Mouse (Mus musculus): Measurements from ENCODE around the gene Hoxd3. TPM values are rescaled to one million over a fixed set of nuclear protein-coding genes. Genes with fewer than 3 reads are reported as not detected.

Hoxd3 gene
- polyA plus RNA-seq, 1 experiment, result 0.09 TPM

DNA sequence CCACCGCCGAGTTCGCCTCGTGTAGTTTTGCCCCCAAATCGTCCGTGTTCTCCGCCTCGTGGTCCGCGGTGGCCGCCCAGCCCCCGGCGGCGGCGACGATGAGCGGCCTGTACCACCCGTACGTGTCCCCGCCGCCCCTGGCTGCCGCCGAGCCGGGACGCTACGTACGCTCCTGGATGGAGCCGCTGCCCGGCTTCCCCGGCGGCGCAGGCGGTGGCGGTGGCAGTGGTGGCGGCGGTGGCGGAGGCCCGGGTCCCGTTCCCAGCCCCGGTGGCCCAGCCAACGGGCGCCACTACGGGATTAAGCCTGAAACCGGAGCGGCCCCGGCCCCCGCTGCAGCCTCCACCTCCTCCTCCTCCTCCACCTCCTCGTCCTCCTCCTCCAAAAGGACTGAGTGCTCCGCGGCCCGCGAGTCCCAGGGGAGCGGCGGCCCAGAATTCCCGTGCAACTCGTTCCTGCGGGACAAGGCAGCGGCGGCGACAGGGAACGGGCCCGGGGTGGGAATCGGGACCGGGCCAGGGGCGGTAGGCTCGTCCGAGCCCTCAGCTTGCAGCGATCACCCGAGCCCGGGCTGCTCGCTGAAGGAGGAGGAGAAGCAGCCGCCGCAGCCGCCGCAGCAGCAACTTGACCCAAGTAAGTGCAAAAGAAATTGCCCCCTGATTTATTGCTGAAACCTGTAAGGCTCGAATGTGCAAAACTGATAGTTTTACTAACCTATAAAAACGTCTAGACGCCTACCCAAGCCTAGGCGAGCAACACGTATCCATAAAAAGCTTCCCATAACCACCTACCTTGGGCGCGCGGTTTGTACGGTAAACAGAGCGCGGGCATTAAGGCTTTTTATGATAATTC, 13.3 kb upstream of the Hoxd3 start:
- Histone ChIP-seq H3K4me1 (ENCODE audit: control insufficient read depth, insufficient read depth, low read length) (peaks cover 4% of the 10 kb centered on the region; the same call in 1 of the 2 replicates), H3K4me3 (replicated peaks; ENCODE audit: extremely low read depth, low read depth, low read length) (no peak overlapping the region)
- TF ChIP-seq CTCF (IDR thresholded peaks at IDR 0.05; ENCODE audit: insufficient read depth, low read length) (no peak), POLR2A (IDR thresholded peaks at IDR 0.05; ENCODE audit: borderline replicate concordance, extremely low read depth, low read depth, low read length) (no peak)
- WGBS, result 3% methylated on average over 86 of the region's 86 CpGs
- no peak for DNase-seq

DNA sequence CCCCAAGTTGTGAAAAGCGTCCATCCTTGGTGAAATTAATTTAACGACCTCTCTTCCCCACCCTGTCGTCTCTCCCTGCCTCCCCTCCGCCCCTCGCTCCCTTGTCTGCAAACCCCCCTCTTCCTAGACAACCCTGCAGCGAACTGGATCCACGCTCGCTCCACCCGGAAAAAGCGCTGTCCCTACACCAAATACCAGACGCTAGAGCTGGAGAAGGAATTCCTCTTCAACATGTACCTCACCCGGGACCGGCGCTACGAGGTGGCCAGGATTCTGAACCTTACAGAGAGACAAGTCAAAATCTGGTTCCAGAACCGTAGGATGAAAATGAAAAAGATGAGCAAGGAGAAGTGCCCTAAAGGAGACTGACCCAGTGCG, 12.7 kb upstream of the Hoxd3 start:
- DNase-seq, result no peak
- no peak for TF ChIP-seq CTCF (IDR thresholded peaks at IDR 0.05; ENCODE audit: insufficient read depth, low read length)
- TF ChIP-seq POLR2A (IDR thresholded peaks at IDR 0.05; ENCODE audit: borderline replicate concordance, extremely low read depth, low read depth, low read length), result no peak
- Histone ChIP-seq H3K4me3 (replicated peaks; ENCODE audit: extremely low read depth, low read depth, low read length) (no peak overlapping the region), H3K4me1 (ENCODE audit: control insufficient read depth, insufficient read depth, low read length) (peaks cover 4% of the 10 kb centered on the region; the same call in 1 of the 2 replicates)
- 7% methylated on average over 17 of the region's 17 CpGs for WGBS

DNA sequence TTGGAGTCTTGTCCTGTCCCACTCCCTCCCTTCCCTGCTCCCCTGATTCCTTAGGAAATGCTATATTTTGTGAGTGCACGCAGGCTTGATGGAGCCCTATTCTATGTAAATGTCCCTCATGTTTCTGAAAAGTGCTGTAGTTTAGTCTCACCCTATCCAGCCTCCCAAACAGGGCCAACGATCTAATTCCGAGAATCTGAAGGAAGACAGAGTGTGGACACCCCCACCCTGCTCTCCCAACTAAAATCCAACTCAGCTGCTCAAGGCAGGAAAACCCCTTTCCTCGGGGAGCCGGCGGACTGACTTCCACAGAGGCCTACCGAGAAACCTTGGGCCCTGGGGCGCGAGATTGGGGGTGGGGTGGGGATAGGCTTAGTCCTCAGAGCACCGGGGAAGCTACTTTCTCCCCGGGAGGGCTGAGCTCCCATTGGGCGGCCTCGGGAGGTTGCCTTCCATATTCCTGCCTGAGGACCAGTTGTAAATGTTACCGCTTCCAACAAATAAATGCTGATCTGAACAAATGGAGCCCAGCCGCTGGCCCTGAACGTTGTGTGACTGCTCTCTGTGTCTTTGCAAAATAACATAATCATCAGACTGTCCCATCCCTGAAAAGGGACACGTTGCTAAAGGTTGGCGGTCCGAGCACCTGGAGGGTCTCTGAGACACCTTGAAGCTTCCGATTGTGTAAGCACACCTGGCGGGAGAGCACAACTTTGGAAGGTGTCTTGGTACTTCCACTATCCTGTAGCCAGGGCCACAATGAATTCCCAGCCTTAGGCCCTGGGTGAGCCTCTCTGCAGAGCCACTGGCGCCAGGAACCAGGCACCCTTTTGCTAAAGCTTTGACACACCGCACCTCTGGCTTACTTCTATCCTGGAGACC, 11.8 kb upstream of the Hoxd3 start:
- DNase-seq, result no peak
- Histone ChIP-seq H3K4me1 (ENCODE audit: control insufficient read depth, insufficient read depth, low read length) (peaks cover 4% of the 10 kb centered on the region; the same call in 1 of the 2 replicates), H3K4me3 (replicated peaks; ENCODE audit: extremely low read depth, low read depth, low read length) (no peak overlapping the region)
- TF ChIP-seq POLR2A (IDR thresholded peaks at IDR 0.05; ENCODE audit: borderline replicate concordance, extremely low read depth, low read depth, low read length) (no peak), CTCF (IDR thresholded peaks at IDR 0.05; ENCODE audit: insufficient read depth, low read length) (no peak)
- 10% methylated on average over 23 of the region's 23 CpGs for WGBS

DNA sequence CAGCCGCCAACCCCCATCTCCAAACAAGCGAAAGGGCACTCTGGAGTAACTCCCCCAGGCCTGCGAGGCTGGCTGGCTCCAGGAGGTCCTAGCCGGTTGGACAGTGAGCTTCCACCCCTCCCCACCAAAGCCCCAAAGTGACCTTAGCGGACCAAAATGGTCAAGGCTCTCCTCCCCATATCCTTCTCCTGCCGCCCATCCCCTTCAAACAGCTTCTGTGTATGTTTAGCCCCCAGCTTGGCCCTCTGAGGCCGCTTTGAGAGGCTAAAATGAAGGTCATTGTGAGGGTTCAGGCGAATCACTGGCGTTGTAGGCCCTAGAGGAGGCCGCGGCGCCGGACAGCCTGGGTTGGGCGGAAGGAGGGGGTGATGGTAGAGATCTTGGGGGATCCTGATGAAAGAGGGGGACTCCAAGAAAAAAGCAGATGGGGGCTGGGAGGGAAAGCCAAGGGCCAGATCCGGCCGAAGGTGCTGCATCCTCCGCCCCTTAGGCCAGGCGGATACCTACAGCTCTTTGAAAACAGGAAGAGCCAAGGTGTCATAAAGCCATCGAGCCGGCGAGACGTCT, 11.1 kb upstream of the Hoxd3 start:
- no peak overlapping the region for H3K4me3 ChIP-seq (replicated peaks; ENCODE audit: extremely low read depth, low read depth, low read length)
- H3K4me1 ChIP-seq (ENCODE audit: control insufficient read depth, insufficient read depth, low read length), result peaks cover 4% of the 10 kb centered on the region; the same call in 1 of the 2 replicates
- WGBS, result 12% methylated on average over 22 of the region's 22 CpGs
- no peak for DNase-seq
- no peak for TF ChIP-seq POLR2A (IDR thresholded peaks at IDR 0.05; ENCODE audit: borderline replicate concordance, extremely low read depth, low read depth, low read length)
- no peak for TF ChIP-seq CTCF (IDR thresholded peaks at IDR 0.05; ENCODE audit: insufficient read depth, low read length)

DNA sequence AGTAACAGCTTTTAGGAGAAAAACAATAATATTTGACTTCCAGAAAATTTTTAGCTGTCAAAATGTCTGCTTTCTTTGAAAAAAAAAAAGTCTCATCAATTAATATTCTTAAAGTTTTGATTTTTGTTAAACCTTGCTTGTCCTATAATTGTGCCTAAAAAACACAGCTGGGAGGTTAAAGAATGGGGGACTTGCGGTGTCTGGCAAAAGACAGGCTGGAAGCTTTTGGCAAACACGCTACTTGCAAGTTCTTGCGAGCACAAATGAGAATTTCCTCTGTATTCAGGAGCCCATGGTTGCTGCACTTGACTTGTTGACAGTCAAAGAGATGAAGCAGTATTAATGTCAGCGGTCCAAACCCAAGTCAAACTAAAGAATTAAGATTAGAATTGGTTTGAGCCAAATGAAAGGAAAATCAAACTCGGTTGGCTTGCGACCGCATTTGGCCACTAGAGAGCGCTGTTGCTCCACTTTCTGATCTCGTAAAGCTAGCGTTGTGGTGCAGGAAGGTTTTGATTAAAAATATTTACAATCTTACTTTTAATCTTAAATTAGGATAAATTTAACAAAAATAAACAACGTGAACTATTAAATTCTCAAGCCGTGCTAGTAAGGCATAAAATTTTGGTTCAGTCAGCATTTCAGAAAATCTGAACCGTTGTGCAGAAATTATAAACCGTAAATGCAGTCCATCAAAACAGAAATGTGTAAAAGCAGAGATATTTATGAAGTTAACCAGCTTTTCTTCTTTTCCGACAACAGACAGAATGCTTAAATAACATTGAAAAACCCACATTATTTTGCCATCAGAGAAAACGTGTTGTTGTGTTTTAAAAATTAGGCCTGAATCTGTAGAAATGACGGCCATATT, 9.5 kb upstream of the Hoxd3 start:
- 17% methylated on average over 17 of the region's 17 CpGs for WGBS
- peak; percentile 95 for TF ChIP-seq CTCF (IDR thresholded peaks at IDR 0.05; ENCODE audit: insufficient read depth, low read length)
- TF ChIP-seq POLR2A (IDR thresholded peaks at IDR 0.05; ENCODE audit: borderline replicate concordance, extremely low read depth, low read depth, low read length), result no peak
- H3K4me1 ChIP-seq (ENCODE audit: control insufficient read depth, insufficient read depth, low read length), result peaks cover 4% of the 10 kb centered on the region; the same call in 1 of the 2 replicates
- no peak overlapping the region for H3K4me3 ChIP-seq (replicated peaks; ENCODE audit: extremely low read depth, low read depth, low read length)
- DNase-seq, result peak; percentile 72

DNA sequence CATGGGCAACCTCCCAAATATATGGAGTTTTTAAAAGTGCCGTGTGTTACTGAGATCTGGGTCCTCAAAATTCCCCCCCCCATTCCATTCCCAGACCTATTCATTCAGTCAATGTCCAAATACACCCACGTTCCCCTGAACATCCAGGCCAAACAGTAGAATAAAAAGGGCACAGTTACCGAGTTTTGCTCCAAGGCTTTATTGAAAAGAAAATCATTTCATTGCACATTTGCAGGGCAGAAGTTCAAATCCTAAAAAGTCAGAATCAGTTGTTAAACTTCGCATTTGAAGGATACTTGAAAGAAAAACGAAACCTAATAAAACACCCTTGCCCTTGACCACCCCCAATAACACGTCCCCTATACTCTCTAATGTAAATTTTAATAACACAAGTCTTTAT, 8.9 kb upstream of the Hoxd3 start:
- TF ChIP-seq CTCF (IDR thresholded peaks at IDR 0.05; ENCODE audit: insufficient read depth, low read length) (no peak), POLR2A (IDR thresholded peaks at IDR 0.05; ENCODE audit: borderline replicate concordance, extremely low read depth, low read depth, low read length) (no peak)
- DNase-seq, result no peak
- WGBS, result 29% methylated on average over 6 of the region's 6 CpGs
- Histone ChIP-seq H3K4me1 (ENCODE audit: control insufficient read depth, insufficient read depth, low read length) (peaks cover 4% of the 10 kb centered on the region; the same call in 1 of the 2 replicates), H3K4me3 (replicated peaks; ENCODE audit: extremely low read depth, low read depth, low read length) (no peak overlapping the region)

DNA sequence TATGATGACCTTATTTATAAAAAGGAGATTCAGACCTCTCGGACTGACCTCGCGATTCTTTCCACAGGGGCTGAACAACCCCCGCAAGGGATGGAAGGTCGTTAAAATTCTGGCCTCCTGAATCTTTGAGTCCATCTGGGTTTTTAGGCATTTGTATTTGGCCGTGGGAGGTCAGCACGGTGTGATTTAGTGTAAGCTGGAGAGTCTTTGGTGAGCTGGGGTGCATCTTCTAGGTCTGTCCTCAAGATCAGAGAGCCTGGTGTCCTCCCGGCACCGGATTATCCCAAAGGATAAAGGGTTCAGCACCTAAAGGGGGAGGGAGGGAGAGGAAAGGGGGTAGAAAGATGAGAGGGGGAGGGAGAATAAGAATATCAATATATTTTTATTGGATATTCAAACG, 8.4 kb upstream of the Hoxd3 start:
- Histone ChIP-seq H3K4me3 (replicated peaks; ENCODE audit: extremely low read depth, low read depth, low read length) (no peak overlapping the region), H3K4me1 (ENCODE audit: control insufficient read depth, insufficient read depth, low read length) (peaks cover 1% of the 10 kb centered on the region; the same call in 1 of the 2 replicates)
- TF ChIP-seq POLR2A (IDR thresholded peaks at IDR 0.05; ENCODE audit: borderline replicate concordance, extremely low read depth, low read depth, low read length), result no peak
- TF ChIP-seq CTCF (IDR thresholded peaks at IDR 0.05; ENCODE audit: insufficient read depth, low read length), result no peak
- WGBS, result 24% methylated on average over 10 of the region's 10 CpGs
- DNase-seq, result no peak

DNA sequence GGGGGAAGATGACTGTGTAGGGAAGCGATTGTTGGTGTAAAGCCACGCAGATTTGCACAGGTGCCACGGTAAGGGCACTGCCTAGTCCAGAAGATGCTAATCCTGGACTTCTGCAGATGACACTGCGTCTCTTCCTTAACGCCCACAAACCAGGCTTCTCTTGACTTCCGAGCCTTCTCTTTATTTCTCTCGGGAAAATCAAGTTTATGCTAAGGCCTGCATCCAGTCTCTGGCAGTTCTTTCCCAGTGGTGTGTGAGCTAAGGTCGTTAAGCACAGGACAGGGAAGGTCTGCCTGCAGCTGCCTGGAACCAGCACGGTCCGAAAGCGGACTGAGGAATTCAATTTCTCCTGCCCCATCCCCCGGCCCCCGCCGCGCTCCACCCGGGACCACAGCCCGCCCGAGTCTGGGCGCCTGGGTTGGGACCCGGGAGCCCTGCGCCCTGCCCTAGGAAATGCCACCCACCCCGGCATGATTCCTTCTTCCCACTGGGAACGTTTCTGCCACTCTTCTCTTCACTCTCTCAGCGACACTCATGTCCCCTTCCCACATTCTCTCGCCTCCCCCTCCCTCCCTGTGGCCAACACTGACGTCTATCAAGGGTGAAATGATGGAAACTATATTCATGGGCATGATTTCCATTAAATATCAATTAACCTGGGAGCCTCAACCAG, 7.9 kb upstream of the Hoxd3 start:
- no peak overlapping the region for H3K4me3 ChIP-seq (replicated peaks; ENCODE audit: extremely low read depth, low read depth, low read length)
- WGBS, result 8% methylated on average over 26 of the region's 26 CpGs
- TF ChIP-seq CTCF (IDR thresholded peaks at IDR 0.05; ENCODE audit: insufficient read depth, low read length), result no peak
- TF ChIP-seq POLR2A (IDR thresholded peaks at IDR 0.05; ENCODE audit: borderline replicate concordance, extremely low read depth, low read depth, low read length), result no peak
- H3K4me1 ChIP-seq (ENCODE audit: control insufficient read depth, insufficient read depth, low read length), result no peaks in the 10 kb centered on the region
- no peak for DNase-seq

Data from lung, adult 2 months (tissue).